Mouse (Mus musculus) naive thymus-derived CD4-positive, alpha-beta T cell, adult 2 months (primary cell): ENCODE results near the gene Pik3c2a.

Experiments used
- DNase-seq: peaks from one replicate; pipeline ENCODE4 v3.0.0-alpha.2; 2011; ENCODE audit warnings: low read depth

Pik3c2a gene

GRCm38 (mm10) chr7:116294961-116295360, 148.3 kb downstream of the Pik3c2a start:
- DNase-seq, result no peak

- DNase-seq, result no peak
Measured at GRCm38 (mm10) chr7:116292377-116292776, 150.9 kb downstream of the Pik3c2a start.

GRCm38 (mm10) chr7:116290559-116290958, 152.7 kb downstream of the Pik3c2a start:
- DNase-seq, result no peak

- no peak for DNase-seq
Measured at GRCm38 (mm10) chr7:116288996-116289395, 154.3 kb downstream of the Pik3c2a start.

GRCm38 (mm10) chr7:116287959-116288358, 155.3 kb downstream of the Pik3c2a start:
- no peak for DNase-seq
